31 mouse cellular contexts compared by ENCODE assay signal in genomic region chr7:139135236-139135635, GRCm38 (mm10). TPM values are rescaled to one million over a fixed set of nuclear protein-coding genes. Genes with fewer than 3 reads are reported as not detected.
DNase-seq lines count a peak whose midpoint lies in the region; ATAC-seq and TF ChIP-seq lines count a peak whose summit lies in the region.
"Had no signal": no experiment of that assay in that cellular context is flagged by ENCODE, and none has a peak within 500 bp of the region (broad histone marks: within the 10 kb centered on the region; RNA-seq: fewer than 3 reads in every experiment).

No protein-coding gene starts in this region.

- no peaks in the 10 kb centered on the region for H3K9me3 ChIP-seq in heart, embryonic 16.5 days (replicated peaks; ENCODE audit: control insufficient read depth, low read length)
- H3K9me3 ChIP-seq: embryonic facial prominence, embryonic 10.5 days; embryonic facial prominence, embryonic 15.5 days; forebrain, embryonic 12.5 days; hindbrain, embryonic 12.5 days; intestine, embryonic 15.5 days; limb, embryonic 12.5 days; liver, embryonic 15.5 days; neural tube, embryonic 12.5 days had no signal

- peak overlapping the region; percentile 36; the same call in 1 of the 2 replicates for H3K27ac ChIP-seq in layer of hippocampus, adult 2 months
- peak overlapping the region; percentile 64 for H3K27ac ChIP-seq in heart, embryonic 16.5 days (ENCODE audit: low read length)
- H3K27ac ChIP-seq: embryonic facial prominence, embryonic 10.5 days; embryonic facial prominence, embryonic 15.5 days; forebrain, embryonic 12.5 days; hindbrain, embryonic 12.5 days; hindbrain, postnatal 0 days; intestine, embryonic 15.5 days; kidney, postnatal 0 days; limb, embryonic 12.5 days; liver, embryonic 15.5 days; neural tube, embryonic 12.5 days had no signal

- DNase-seq in cerebellum, postnatal 25 days: peak; percentile 21 to 36
- no peak for DNase-seq in layer of hippocampus, adult 2 months (ENCODE audit: low spot score in 2 of 2)
- DNase-seq in layer of hippocampus, postnatal 14 days (ENCODE audit: low spot score in 2 of 2): no peak
- peak; percentile 38 for DNase-seq in heart, postnatal 4 days
- no peak for DNase-seq in B cell, adult 2 months
- DNase-seq: adrenal gland, postnatal 10 days; cerebellum, adult 18-20 months; gastrocnemius, postnatal 14 days; kidney, adult 8-10 months; kidney, postnatal 4 days; lung, embryonic 14.5 days; lung, postnatal 14 days; right cerebral cortex, postnatal 4 days had no signal

- H3K4me3 ChIP-seq in layer of hippocampus, adult 2 months: no peak overlapping the region
- no peak overlapping the region for H3K4me3 ChIP-seq in heart, embryonic 16.5 days (ENCODE audit: low read length)
- H3K4me3 ChIP-seq: embryonic facial prominence, embryonic 10.5 days; embryonic facial prominence, embryonic 15.5 days; forebrain, embryonic 12.5 days; hindbrain, embryonic 12.5 days; intestine, embryonic 15.5 days; limb, embryonic 12.5 days; liver, embryonic 15.5 days; myocyte; neural tube, embryonic 12.5 days had no signal

- H3K36me3 ChIP-seq in heart, embryonic 16.5 days (ENCODE audit: control insufficient read depth, insufficient read depth): no peaks in the 10 kb centered on the region
- H3K36me3 ChIP-seq: embryonic facial prominence, embryonic 10.5 days; embryonic facial prominence, embryonic 15.5 days; forebrain, embryonic 12.5 days; hindbrain, embryonic 12.5 days; intestine, embryonic 15.5 days; limb, embryonic 12.5 days; liver, embryonic 15.5 days; neural tube, embryonic 12.5 days had no signal

- no peak overlapping the region for H3K4me2 ChIP-seq in heart, embryonic 16.5 days (ENCODE audit: low read depth, low read length)
- H3K4me2 ChIP-seq: embryonic facial prominence, embryonic 15.5 days; forebrain, embryonic 12.5 days; hindbrain, embryonic 12.5 days; intestine, embryonic 15.5 days; limb, embryonic 12.5 days; liver, embryonic 15.5 days; lung, embryonic 14.5 days; midbrain, embryonic 11.5 days; neural tube, embryonic 12.5 days had no signal

- WGBS in heart, embryonic 16.5 days: 41% methylated on average over 5 of the region's 5 CpGs

- no peak for ATAC-seq in cerebellum, adult (ENCODE audit: insufficient number of reproducible peaks, low FRiP score, low TSS enrichment)
- ATAC-seq in heart, embryonic 16.5 days (replicated peaks; ENCODE audit: extremely low read depth, insufficient read depth, low FRiP score): peak; percentile 82
- ATAC-seq in megakaryocyte progenitor cell, adult 5-6 weeks (replicated peaks; ENCODE audit: poor library complexity): no peak
- ATAC-seq: hindbrain, postnatal 0 days; intestine, embryonic 15.5 days; Patski had no signal

- peaks cover 16% of the 10 kb centered on the region for H3K4me1 ChIP-seq in heart, embryonic 16.5 days (ENCODE audit: control insufficient read depth, insufficient read depth, low read length)
- H3K4me1 ChIP-seq: liver, embryonic 15.5 days had no signal

- H3K9ac ChIP-seq in heart, embryonic 16.5 days (ENCODE audit: low read length): no peak overlapping the region
- H3K9ac ChIP-seq: embryonic facial prominence, embryonic 15.5 days; forebrain, embryonic 12.5 days; hindbrain, embryonic 12.5 days; intestine, embryonic 15.5 days; limb, embryonic 12.5 days; liver, embryonic 15.5 days; lung, embryonic 14.5 days; neural tube, embryonic 12.5 days had no signal

- H3K27me3 ChIP-seq in heart, embryonic 16.5 days (ENCODE audit: control insufficient read depth, insufficient read depth, low read length): no peaks in the 10 kb centered on the region
- H3K27me3 ChIP-seq: embryonic facial prominence, embryonic 15.5 days; hindbrain, embryonic 12.5 days; intestine, embryonic 15.5 days; liver, embryonic 15.5 days had no signal

- TF ChIP-seq CTCF in layer of hippocampus, adult 2 months (conservative IDR thresholded peaks at IDR 0.05): no peak

RNA-seq across cellular contexts. Expression of gene Dpysl4, which starts 49.4 kb away (rescaled TPM):
- 10 to 100 TPM; 51.5 to 52.0 TPM for total RNA-seq in layer of hippocampus, adult 2 months (2021)
- 100 to 1,000 TPM; 102 to 105 TPM for total RNA-seq in layer of hippocampus, postnatal 14 days (2021)
- polyA plus RNA-seq in heart, embryonic 16.5 days (2015; fragmentation: Nextera tagmentation; extraction: Ambion mirVana): 1.6 and 2.5 TPM in 2 replicates
- 1 to 10 TPM; 1.9 to 3.1 TPM for total RNA-seq in heart, postnatal 4 days (2021)
- total RNA-seq in megakaryocyte progenitor cell, adult 5-6 weeks (2015): not detected in 2 replicates
- not detected in 2 replicates for total RNA-seq in megakaryocyte progenitor cell, adult 5-6 weeks (2017)
- total RNA-seq: granulocyte monocyte progenitor cell, adult 5-6 weeks; MEL had no signal
- polyA plus RNA-seq: myocyte, Patski had no signal

Comparison
In these comparisons a context has a peak if more than half of its experiments do, and no peak if none do; other contexts are left out.
1. DNase-seq: peak in cerebellum, postnatal 25 days (2 of 2) and heart, postnatal 4 days (single experiment); none in layer of hippocampus, adult 2 months (0 of 2), layer of hippocampus, postnatal 14 days (0 of 2) and B cell, adult 2 months (0 of 2).
2. RNA of gene Dpysl4, which starts 49.4 kb away (total RNA-seq): 102 to 105 TPM in layer of hippocampus, postnatal 14 days and 51.5 to 52.0 TPM in layer of hippocampus, adult 2 months; 1.9 to 3.1 TPM in heart, postnatal 4 days and not detected in megakaryocyte progenitor cell, adult 5-6 weeks; every median in the first group is over 10 times any median in the second.